Mouse (Mus musculus): ENCODE data around the gene Os9. TPM values are rescaled to one million over a fixed set of nuclear protein-coding genes. Genes with fewer than 3 reads are reported as not detected.
A peak's percentile ranks its signal among the peaks of the same experiment; 100 is the strongest.
"Not testable (repeated sequence)": the region's sequence is repeated elsewhere in the genome, so short reads cannot be mapped to it uniquely, and the experiment has no call there.

Os9 gene
- polyA plus RNA-seq, 1 experiment from 2014 or later = 126 TPM

- H3K4me3 ChIP-seq (replicated peaks; ENCODE audit: low read length); ATAC-seq; H3K27ac ChIP-seq (ENCODE audit: low read length); H3K4me2 ChIP-seq (ENCODE audit: low read length); H3K9ac ChIP-seq (replicated peaks; ENCODE audit: low read depth, low read length); H3K27me3 ChIP-seq (replicated peaks; ENCODE audit: control insufficient read depth, insufficient read depth, low read length); H3K9me3 ChIP-seq (ENCODE audit: control insufficient read depth, low read length): not testable (repeated sequence)
- 81% methylated on average over 4 of the region's 4 CpGs for WGBS
- Histone ChIP-seq H3K36me3 (ENCODE audit: control insufficient read depth, insufficient read depth) (peaks cover 13% of the 10 kb centered on the region), H3K4me1 (replicated peaks; ENCODE audit: control insufficient read depth, insufficient read depth, low read length) (peaks cover 25% of the 10 kb centered on the region)
Measured at GRCm38 (mm10) chr10:127072270-127072669, 48.7 kb downstream of the Os9 start.

GRCm38 (mm10) chr10:127071203-127071602 lies 49.7 kb downstream of the Os9 start:
- Histone ChIP-seq H3K36me3 (ENCODE audit: control insufficient read depth, insufficient read depth) (peaks cover 22% of the 10 kb centered on the region), H3K27ac (ENCODE audit: low read length) (no peak overlapping the region; the same call in none of the 2 replicates), H3K4me2 (ENCODE audit: low read length) (peak overlapping the region; percentile 99), H3K4me3 (replicated peaks; ENCODE audit: low read length) (peak overlapping the region; percentile 82), H3K4me1 (replicated peaks; ENCODE audit: control insufficient read depth, insufficient read depth, low read length) (peaks cover 25% of the 10 kb centered on the region), H3K27me3 (replicated peaks; ENCODE audit: control insufficient read depth, insufficient read depth, low read length) (no peaks in the 10 kb centered on the region), H3K9ac (replicated peaks; ENCODE audit: low read depth, low read length) (peak overlapping the region; percentile 69), H3K9me3 (ENCODE audit: control insufficient read depth, low read length) (no peaks in the 10 kb centered on the region)
- ATAC-seq = no peak
- WGBS = 74% methylated on average over 9 of the region's 9 CpGs

GRCm38 (mm10) chr10:127070190-127071121 lies 50.5 kb downstream of the Os9 start, which contains the start of gene Tspan31:
Gene Tspan31 (minus strand): TSS chr10:127070264.
- no peaks in the 10 kb centered on the region for H3K27me3 ChIP-seq (replicated peaks; ENCODE audit: control insufficient read depth, insufficient read depth, low read length)
- WGBS = 1% methylated on average over 36 of the region's 36 CpGs
- H3K36me3 ChIP-seq (ENCODE audit: control insufficient read depth, insufficient read depth) = peaks cover 29% of the 10 kb centered on the region
- ATAC-seq = peak; percentile 94
- peak within 1 kb of the TSS; percentile 82 for H3K4me3 ChIP-seq (replicated peaks; ENCODE audit: low read length)
- H3K27ac ChIP-seq (ENCODE audit: low read length) = peak within 1 kb of the TSS; percentile 93
- H3K4me2 ChIP-seq (ENCODE audit: low read length) = peak within 1 kb of the TSS; percentile 99
- H3K4me1 ChIP-seq (replicated peaks; ENCODE audit: control insufficient read depth, insufficient read depth, low read length) = peaks cover 25% of the 10 kb centered on the region
- no peaks in the 10 kb centered on the region for H3K9me3 ChIP-seq (ENCODE audit: control insufficient read depth, low read length)
- peak within 1 kb of the TSS; percentile 69 for H3K9ac ChIP-seq (replicated peaks; ENCODE audit: low read depth, low read length)

DNA sequence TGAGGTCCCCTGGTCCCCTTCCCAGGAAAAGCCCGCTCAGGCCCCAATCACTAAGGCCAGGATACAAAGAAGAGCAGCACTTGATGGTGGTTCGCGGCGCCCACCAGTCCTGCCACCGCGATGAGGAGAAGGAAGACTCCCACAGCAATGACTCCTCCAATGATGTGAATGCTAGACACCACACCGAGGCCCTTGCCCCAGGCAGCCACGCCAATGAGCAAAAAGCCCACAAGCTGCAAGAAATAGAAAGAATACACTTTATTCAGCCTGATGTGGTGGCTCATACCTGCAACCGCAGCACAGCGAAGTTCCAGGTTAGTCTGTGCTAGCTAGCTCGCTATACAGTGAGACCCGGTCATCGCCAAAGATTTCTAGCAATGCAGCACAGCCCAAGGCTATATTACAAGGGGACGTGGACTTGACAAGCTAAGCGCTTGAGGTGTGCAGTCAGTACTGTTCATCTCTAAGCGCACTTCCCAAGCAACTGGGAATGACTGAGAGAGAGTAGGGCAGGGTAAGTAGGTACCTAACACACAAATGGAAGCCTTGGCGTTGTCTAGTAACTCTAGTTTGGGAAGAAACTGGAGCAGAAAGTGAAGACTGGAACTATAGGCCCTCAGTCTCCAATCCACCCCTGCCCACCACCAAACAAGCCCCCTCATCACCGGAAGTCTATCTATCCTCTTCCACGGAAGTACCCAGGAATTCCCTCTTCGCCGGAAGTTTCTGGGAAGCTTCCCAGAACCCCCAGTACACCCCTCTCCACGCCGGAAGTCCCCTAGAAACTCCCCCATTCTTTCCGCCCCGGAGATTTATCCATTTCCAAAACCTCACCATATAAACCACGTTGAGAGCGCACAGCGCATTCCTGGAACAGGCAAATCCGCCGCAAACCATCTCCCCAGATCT lies 51.4 kb downstream of the Os9 start:
- Histone ChIP-seq H3K4me3 (replicated peaks; ENCODE audit: low read length) (peak overlapping the region; percentile 82), H3K9ac (replicated peaks; ENCODE audit: low read depth, low read length) (peak overlapping the region; percentile 69), H3K36me3 (ENCODE audit: control insufficient read depth, insufficient read depth) (peaks cover 35% of the 10 kb centered on the region), H3K27me3 (replicated peaks; ENCODE audit: control insufficient read depth, insufficient read depth, low read length) (no peaks in the 10 kb centered on the region), H3K9me3 (ENCODE audit: control insufficient read depth, low read length) (no peaks in the 10 kb centered on the region), H3K4me1 (replicated peaks; ENCODE audit: control insufficient read depth, insufficient read depth, low read length) (peaks cover 34% of the 10 kb centered on the region), H3K4me2 (ENCODE audit: low read length) (peak overlapping the region; percentile 99), H3K27ac (ENCODE audit: low read length) (peak overlapping the region; percentile 93)
- 8% methylated on average over 30 of the region's 30 CpGs for WGBS
- ATAC-seq = peak; percentile 84

GRCm38 (mm10) chr10:127068360-127069038 lies 52.4 kb downstream of the Os9 start:
- H3K36me3 ChIP-seq (ENCODE audit: control insufficient read depth, insufficient read depth) = peaks cover 35% of the 10 kb centered on the region
- H3K4me1 ChIP-seq (replicated peaks; ENCODE audit: control insufficient read depth, insufficient read depth, low read length) = peaks cover 35% of the 10 kb centered on the region
- no peak overlapping the region for H3K9ac ChIP-seq (replicated peaks; ENCODE audit: low read depth, low read length)
- H3K27me3 ChIP-seq (replicated peaks; ENCODE audit: control insufficient read depth, insufficient read depth, low read length) = no peaks in the 10 kb centered on the region
- H3K4me3 ChIP-seq (replicated peaks; ENCODE audit: low read length) = peak overlapping the region; percentile 82
- no peak for ATAC-seq
- H3K27ac ChIP-seq (ENCODE audit: low read length) = no peak overlapping the region
- no peaks in the 10 kb centered on the region for H3K9me3 ChIP-seq (ENCODE audit: control insufficient read depth, low read length)
- 77% methylated on average over 9 of the region's 9 CpGs for whole genome bisulfite sequencing
- peak overlapping the region; percentile 99 for H3K4me2 ChIP-seq (ENCODE audit: low read length)

- H3K4me1 ChIP-seq (replicated peaks; ENCODE audit: control insufficient read depth, insufficient read depth, low read length) = peaks cover 41% of the 10 kb centered on the region
- H3K9me3 ChIP-seq (ENCODE audit: control insufficient read depth, low read length) = no peaks in the 10 kb centered on the region
- H3K4me2 ChIP-seq (ENCODE audit: low read length) = no peak overlapping the region
- ATAC-seq = no peak
- peaks cover 35% of the 10 kb centered on the region for H3K36me3 ChIP-seq (ENCODE audit: control insufficient read depth, insufficient read depth)
- no peak overlapping the region for H3K9ac ChIP-seq (replicated peaks; ENCODE audit: low read depth, low read length)
- no peaks in the 10 kb centered on the region for H3K27me3 ChIP-seq (replicated peaks; ENCODE audit: control insufficient read depth, insufficient read depth, low read length)
- H3K27ac ChIP-seq (ENCODE audit: low read length) = no peak overlapping the region
- no peak overlapping the region for H3K4me3 ChIP-seq (replicated peaks; ENCODE audit: low read length)
- WGBS = 88% methylated on average over 14 of the region's 14 CpGs
Measured at GRCm38 (mm10) chr10:127066519-127067018, 54.4 kb downstream of the Os9 start.

GRCm38 (mm10) chr10:127065981-127066380 lies 55.0 kb downstream of the Os9 start:
- Histone ChIP-seq H3K27me3 (replicated peaks; ENCODE audit: control insufficient read depth, insufficient read depth, low read length) (no peaks in the 10 kb centered on the region), H3K4me1 (replicated peaks; ENCODE audit: control insufficient read depth, insufficient read depth, low read length) (peaks cover 41% of the 10 kb centered on the region), H3K4me3 (replicated peaks; ENCODE audit: low read length) (no peak overlapping the region)

DNA sequence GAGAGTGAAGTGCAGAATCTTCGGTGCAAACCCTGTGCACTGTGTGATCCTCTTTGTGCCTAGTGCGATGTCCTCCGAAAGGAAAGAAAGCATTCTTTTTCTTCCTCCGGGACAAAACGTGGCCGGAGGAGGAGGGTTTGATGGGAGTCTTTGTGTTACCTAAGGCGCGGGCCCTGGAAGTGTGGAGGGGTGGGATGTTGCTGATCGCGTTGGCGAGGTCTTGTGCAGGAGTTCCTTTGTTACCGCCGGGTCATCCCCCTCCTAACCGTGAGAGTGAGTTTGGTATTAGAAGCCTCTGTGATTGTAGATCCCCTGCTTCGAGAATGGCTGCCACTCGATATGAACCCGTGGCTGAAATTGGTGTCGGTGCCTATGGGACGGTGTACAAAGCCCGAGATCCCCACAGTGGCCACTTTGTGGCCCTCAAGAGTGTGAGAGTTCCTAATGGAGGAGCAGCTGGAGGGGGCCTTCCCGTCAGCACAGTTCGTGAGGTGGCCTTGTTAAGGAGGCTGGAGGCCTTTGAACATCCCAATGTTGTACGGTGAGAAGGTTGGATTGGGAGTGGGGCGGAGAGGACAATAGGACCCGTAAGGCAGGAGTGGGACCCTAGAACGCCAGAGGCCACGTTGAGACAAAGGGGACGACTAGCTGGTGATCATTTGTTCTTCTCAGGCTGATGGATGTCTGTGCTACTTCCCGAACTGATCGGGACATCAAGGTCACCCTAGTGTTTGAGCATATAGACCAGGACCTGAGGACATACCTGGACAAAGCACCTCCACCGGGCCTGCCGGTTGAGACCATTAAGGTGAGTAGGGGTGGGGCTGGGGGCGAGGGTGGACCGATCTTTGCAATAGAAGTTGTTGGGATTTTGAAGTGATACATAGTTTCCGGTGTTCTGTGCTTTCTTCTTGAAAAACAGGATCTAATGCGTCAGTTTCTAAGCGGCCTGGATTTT lies 56.7 kb downstream of the Os9 start:
- WGBS = 10% methylated on average over 37 of the region's 37 CpGs
- 0 out of 2 replicates have a peak, but pooled peaks have one; percentile 0 for ATAC-seq

More at GRCm38 (mm10) chr10:127065981-127066380, 55.0 kb downstream of the Os9 start:
- Histone ChIP-seq H3K9me3 (ENCODE audit: control insufficient read depth, low read length) (no peaks in the 10 kb centered on the region), H3K9ac (replicated peaks; ENCODE audit: low read depth, low read length) (no peak overlapping the region), H3K4me2 (ENCODE audit: low read length) (no peak overlapping the region), H3K27ac (ENCODE audit: low read length) (no peak overlapping the region), H3K36me3 (ENCODE audit: control insufficient read depth, insufficient read depth) (peaks cover 35% of the 10 kb centered on the region)
- ATAC-seq = no peak
- 90% methylated on average over 9 of the region's 9 CpGs for WGBS

More for the DNA sequence above, 56.7 kb downstream of the Os9 start:
- peak overlapping the region; percentile 87 for H3K4me2 ChIP-seq (ENCODE audit: low read length)
- H3K27me3 ChIP-seq (replicated peaks; ENCODE audit: control insufficient read depth, insufficient read depth, low read length) = no peaks in the 10 kb centered on the region
- H3K9ac ChIP-seq (replicated peaks; ENCODE audit: low read depth, low read length) = peak overlapping the region; percentile 94
- H3K27ac ChIP-seq (ENCODE audit: low read length) = peak overlapping the region; percentile 91
- H3K9me3 ChIP-seq (ENCODE audit: control insufficient read depth, low read length) = no peaks in the 10 kb centered on the region
- peaks cover 40% of the 10 kb centered on the region for H3K4me1 ChIP-seq (replicated peaks; ENCODE audit: control insufficient read depth, insufficient read depth, low read length)
- H3K4me3 ChIP-seq (replicated peaks; ENCODE audit: low read length) = peak overlapping the region; percentile 85
- peaks cover 35% of the 10 kb centered on the region for H3K36me3 ChIP-seq (ENCODE audit: control insufficient read depth, insufficient read depth)

Measured in forebrain, embryonic 16.5 days (tissue).